Mouse (Mus musculus): ENCODE results near the gene Gm20708. TPM values are rescaled to one million over a fixed set of nuclear protein-coding genes. Genes with fewer than 3 reads are reported as not detected.

Gene Gm20708
- polyA plus RNA-seq, 1 experiment from 2014 or later: 0.36 TPM

DNA sequence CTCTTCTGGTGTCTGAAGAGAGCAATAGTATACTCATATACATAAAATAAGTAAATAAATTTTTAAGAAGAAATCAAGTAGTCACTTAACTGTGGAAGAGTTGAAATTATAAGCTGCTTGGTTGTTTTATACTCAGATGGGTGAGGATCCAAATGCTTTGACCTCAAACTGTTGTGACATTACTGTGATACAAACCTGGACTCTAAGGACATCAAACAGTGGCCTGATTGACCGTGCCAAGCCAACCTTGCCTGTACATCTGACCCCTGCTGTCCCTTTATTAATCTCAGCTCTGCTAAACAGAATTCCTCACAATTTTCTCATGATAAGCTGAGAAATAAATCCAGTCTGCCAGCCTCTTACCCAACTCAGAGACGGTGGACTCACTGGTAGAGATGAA, 36.2 kb downstream of the Gm20708 start:
- Histone ChIP-seq H3K27ac (no peak overlapping the region), H3K4me1 (peaks cover 25% of the 10 kb centered on the region), H3K9me3 (replicated peaks) (no peaks in the 10 kb centered on the region), H3K27me3 (no peaks in the 10 kb centered on the region), H3K4me2 (no peak overlapping the region), H3K9ac (no peak overlapping the region), H3K36me3 (ENCODE audit: poor library complexity, severe bottlenecking) (no peaks in the 10 kb centered on the region), H3K4me3 (no peak overlapping the region)
- WGBS: 74% methylated on average over 2 of the region's 2 CpGs
- ATAC-seq: no peak

DNA sequence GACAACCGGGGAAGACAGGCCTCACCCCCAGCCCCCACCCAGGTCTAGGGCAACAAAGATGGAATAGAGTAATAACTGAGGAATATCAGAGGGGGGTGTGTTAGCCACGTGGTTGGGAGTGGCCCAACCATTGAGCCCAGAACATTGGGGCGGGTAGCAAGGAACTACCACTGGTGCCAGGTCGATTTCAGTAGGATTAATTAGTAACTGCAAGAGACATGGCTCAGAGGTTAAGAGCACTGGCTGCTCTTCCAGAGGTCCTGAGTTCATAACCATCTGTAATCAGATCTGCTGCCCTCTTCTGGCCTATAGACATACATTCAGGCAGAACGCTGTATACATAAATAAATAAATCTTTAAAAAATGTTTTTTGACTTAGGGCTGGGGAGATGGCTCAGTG, 37.2 kb downstream of the Gm20708 start:
- no peak for ATAC-seq
- WGBS: 53% methylated on average over 5 of the region's 5 CpGs

DNA sequence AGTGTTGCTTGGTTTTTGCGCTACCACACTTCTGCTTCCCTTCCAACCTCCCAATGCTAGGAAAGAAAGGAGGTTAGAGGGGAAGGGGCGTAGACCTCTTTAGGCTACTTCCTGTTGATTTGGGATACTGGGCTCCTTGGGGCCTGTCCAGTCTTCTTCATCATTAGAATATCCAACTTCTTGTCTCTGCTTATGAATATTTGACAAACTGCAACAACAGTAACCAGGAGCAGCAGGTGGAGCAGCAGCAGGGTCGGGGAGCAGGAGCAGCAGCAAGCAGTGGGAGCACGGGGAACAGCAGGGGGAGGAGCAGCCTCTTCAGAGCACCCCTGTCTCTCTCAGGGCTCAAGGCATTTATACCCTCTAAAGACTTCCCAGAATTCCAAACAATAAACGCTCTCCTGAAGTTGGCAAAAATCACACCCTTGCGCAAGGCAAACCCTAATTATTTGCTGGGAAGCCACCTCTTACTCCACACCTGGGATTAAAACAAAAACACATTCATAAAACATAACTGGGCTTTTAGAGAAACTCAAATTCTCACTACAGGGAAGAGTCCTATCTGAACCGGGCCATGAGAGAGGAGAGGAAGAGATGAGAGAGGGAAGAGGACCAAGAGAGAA, 38.2 kb downstream of the Gm20708 start:
- Histone ChIP-seq H3K4me2 (peak overlapping the region; percentile 77), H3K27ac (peak overlapping the region; percentile 97), H3K9me3 (replicated peaks) (no peaks in the 10 kb centered on the region), H3K4me3 (no peak overlapping the region; the same call in 1 of the 2 replicates), H3K9ac (peak overlapping the region; percentile 80), H3K27me3 (no peaks in the 10 kb centered on the region), H3K36me3 (ENCODE audit: poor library complexity, severe bottlenecking) (peaks cover 12% of the 10 kb centered on the region), H3K4me1 (peaks cover 31% of the 10 kb centered on the region)
- WGBS: 81% methylated on average over 7 of the region's 7 CpGs
- ATAC-seq: no peak

More for the DNA sequence above, 37.2 kb downstream of the Gm20708 start:
- Histone ChIP-seq H3K4me3 (no peak overlapping the region), H3K9me3 (replicated peaks) (no peaks in the 10 kb centered on the region), H3K27me3 (no peaks in the 10 kb centered on the region), H3K4me2 (no peak overlapping the region), H3K27ac (no peak overlapping the region), H3K9ac (no peak overlapping the region), H3K36me3 (ENCODE audit: poor library complexity, severe bottlenecking) (peaks cover 6% of the 10 kb centered on the region; the same call in 1 of the 2 replicates), H3K4me1 (peaks cover 31% of the 10 kb centered on the region)

DNA sequence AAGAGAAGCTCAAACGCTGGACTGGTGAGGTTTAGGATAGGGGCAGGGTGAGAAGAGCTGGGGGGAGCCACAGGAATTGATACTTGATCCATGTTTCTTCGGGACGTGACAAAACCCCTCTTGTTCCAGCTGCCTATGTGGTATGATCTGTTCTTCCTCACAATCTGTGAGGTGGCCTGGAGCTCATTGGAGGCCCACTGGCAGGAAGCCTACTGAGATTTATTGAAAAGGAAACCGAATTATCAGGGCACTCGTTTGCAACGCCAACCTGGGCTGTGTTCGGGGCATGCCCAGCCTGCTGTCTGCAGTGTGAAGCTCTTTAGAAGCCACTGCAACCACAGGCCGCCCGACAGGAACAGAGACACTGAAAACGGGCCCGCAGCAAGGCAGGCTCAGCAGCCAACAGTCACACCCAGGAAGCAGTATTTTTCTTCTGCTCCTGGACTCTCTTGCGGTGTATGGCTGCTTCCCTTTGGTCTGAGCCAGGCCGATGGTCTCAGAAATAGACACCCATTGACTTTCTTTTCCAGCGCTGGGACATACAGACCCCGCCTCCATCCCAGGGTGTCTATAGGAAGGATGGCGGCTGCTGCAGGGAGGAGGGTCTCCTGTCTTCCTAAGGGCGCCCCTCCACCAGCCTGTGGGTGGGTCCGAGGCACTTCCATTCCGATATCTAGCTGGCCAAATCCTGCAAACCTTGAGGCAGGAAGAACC, 39.0 kb downstream of the Gm20708 start:
- Histone ChIP-seq H3K36me3 (ENCODE audit: poor library complexity, severe bottlenecking) (peaks cover 19% of the 10 kb centered on the region), H3K9me3 (replicated peaks) (no peaks in the 10 kb centered on the region), H3K4me3 (peak overlapping the region; percentile 54), H3K27ac (peak overlapping the region; percentile 97), H3K4me1 (peaks cover 31% of the 10 kb centered on the region), H3K4me2 (peak overlapping the region; percentile 77), H3K27me3 (no peaks in the 10 kb centered on the region), H3K9ac (peak overlapping the region; percentile 80)
- WGBS: 9% methylated on average over 19 of the region's 19 CpGs
- ATAC-seq: peak; percentile 89

DNA sequence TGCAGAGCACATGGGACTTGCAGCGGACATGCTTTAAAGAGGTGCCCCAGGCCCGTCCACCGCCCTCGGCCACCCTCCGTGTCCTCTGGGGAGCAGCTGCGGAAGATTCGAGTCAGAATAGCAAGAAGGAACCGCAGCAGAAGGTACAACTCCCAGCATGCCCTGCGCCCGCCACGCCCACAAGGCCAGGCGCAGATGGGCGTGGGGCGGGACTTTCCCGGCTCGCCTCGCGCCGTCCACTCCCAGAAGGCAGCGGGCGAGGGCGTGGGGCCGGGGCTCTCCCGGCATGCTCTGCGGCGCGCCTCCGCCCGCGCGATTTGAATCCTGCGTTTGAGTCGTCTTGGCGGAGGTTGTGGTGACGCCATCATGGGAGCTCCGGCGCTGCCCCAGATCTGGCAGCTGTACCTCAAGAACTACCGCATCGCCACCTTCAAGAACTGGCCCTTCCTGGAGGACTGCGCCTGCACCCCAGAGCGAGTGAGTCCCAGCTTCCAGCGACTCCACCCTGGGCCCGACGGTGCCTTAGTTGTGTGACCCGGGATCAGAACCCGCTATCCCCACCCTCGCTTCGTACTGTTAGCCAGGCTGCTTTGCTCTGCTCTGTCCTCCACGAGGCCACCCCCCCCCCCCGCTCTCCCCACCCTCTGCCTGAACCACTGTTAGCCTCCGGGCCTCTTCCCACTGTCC, 39.7 kb downstream of the Gm20708 start, which contains the start of gene Birc5:
Gene Birc5 (plus strand): TSS at position 267 of the 687 bp plus-strand sequence.
- H3K4me2 ChIP-seq: peak within 1 kb of the TSS; percentile 77
- H3K36me3 ChIP-seq (ENCODE audit: poor library complexity, severe bottlenecking): peaks cover 26% of the 10 kb centered on the region
- peak within 1 kb of the TSS; percentile 54 for H3K4me3 ChIP-seq
- no peaks in the 10 kb centered on the region for H3K27me3 ChIP-seq
- H3K9ac ChIP-seq: peak within 1 kb of the TSS; percentile 80
- ATAC-seq: peak; percentile 96
- H3K4me1 ChIP-seq: peaks cover 31% of the 10 kb centered on the region
- peak within 1 kb of the TSS; percentile 97 for H3K27ac ChIP-seq
- H3K9me3 ChIP-seq (replicated peaks): no peaks in the 10 kb centered on the region
- WGBS: 0% methylated on average over 51 of the region's 51 CpGs

DNA sequence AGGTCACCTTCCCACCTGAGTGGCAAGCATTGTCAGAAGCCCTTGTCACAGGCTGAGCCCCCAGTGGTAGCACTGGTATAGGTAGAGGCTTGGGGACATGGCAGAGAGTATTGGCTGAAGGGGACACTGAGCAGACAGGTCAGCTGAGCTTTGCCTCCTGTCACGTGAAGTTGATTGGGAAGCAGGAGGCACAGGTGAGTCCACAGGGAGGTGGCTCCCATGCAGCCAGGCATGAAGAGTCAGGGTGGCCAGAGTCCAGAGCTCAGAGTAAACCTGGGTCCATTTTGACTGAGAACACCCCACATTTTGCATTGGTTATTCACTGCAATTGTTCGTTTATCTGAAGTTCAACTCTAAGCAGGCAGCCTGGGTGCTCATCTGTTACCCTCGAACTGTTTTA, 43.4 kb downstream of the Gm20708 start:
- no peak overlapping the region for H3K4me2 ChIP-seq
- H3K36me3 ChIP-seq (ENCODE audit: poor library complexity, severe bottlenecking): peaks cover 58% of the 10 kb centered on the region
- no peak overlapping the region for H3K4me3 ChIP-seq
- H3K4me1 ChIP-seq: peaks cover 28% of the 10 kb centered on the region
- no peak overlapping the region for H3K27ac ChIP-seq
- 89% methylated on average over 3 of the region's 3 CpGs for WGBS
- H3K9ac ChIP-seq: no peak overlapping the region
- no peaks in the 10 kb centered on the region for H3K9me3 ChIP-seq (replicated peaks)
- ATAC-seq: no peak
- no peaks in the 10 kb centered on the region for H3K27me3 ChIP-seq

DNA sequence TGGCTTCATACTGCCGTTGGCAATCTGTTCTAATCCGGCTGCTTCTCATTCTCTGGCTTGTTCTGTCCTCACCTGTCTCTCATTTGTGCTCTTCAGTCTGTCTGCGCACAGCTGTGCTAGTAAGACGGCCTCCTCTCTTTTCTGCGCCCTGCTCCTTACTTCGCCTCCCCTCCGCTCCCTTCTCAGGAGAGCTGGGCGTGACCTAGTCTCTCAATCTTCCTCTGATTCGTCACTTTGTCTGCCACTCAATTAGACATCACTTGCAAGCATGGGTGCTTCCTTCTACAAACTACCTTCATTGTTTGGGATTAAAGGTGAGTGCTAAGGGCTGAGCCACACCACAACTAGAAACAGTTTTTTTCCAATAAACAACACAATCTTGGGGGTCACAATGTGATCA, 44.8 kb downstream of the Gm20708 start:
- H3K4me1 ChIP-seq: peaks cover 20% of the 10 kb centered on the region

DNA sequence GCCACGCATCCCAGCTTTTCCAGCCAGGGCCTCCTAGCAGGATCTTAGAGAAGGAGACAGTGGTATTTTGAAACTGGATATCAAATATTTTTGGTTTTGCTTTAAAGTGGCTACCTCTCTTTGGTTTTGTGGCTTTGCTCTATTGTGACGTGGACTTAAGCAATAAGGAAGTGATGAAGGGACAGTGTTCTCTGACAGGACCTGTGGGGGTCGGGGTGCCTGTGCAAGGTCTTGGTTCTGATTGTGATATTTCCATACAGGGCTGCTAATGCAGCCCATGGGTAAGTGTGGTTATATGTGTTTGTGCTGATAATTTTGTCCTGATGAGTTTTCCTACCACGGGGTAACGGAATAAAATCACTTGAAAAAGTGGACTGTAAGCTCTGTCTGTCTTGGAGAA, 45.9 kb downstream of the Gm20708 start:
- Histone ChIP-seq H3K4me2 (no peak overlapping the region), H3K27ac (no peak overlapping the region), H3K9me3 (replicated peaks) (no peaks in the 10 kb centered on the region), H3K4me1 (peaks cover 12% of the 10 kb centered on the region), H3K9ac (no peak overlapping the region), H3K27me3 (peaks cover 19% of the 10 kb centered on the region), H3K4me3 (no peak overlapping the region), H3K36me3 (ENCODE audit: poor library complexity, severe bottlenecking) (peaks cover 58% of the 10 kb centered on the region)
- ATAC-seq: no peak
- WGBS: 95% methylated on average over 5 of the region's 5 CpGs

More for the DNA sequence above, 44.8 kb downstream of the Gm20708 start:
- 91% methylated on average over 9 of the region's 9 CpGs for WGBS
- no peak for ATAC-seq
- Histone ChIP-seq H3K27ac (no peak overlapping the region), H3K9me3 (replicated peaks) (no peaks in the 10 kb centered on the region), H3K27me3 (peaks cover 7% of the 10 kb centered on the region; the same call in 1 of the 2 replicates), H3K4me2 (no peak overlapping the region), H3K9ac (no peak overlapping the region), H3K4me3 (no peak overlapping the region), H3K36me3 (ENCODE audit: poor library complexity, severe bottlenecking) (peaks cover 58% of the 10 kb centered on the region)

DNA sequence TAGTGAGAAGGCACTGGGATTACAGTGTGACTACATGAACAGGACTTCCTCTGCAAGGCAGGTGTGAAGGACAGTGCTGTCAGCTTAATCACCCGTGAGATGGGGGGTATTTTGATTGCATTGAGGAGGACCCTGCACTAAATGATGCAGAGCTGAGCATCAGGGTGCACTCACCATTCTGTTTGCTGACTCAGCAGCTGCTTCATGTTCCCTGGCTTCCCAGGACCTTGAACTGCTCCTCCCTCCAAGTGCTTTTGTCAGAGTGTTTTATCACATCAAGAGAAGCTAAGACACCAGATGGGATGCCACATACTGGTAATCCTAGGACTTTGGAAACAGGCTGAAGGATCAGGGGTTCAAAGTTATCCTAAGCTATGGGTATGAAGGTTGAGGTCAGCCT, 46.5 kb downstream of the Gm20708 start:
- Histone ChIP-seq H3K9ac (no peak overlapping the region; the same call in 1 of the 2 replicates), H3K27me3 (peaks cover 25% of the 10 kb centered on the region), H3K36me3 (ENCODE audit: poor library complexity, severe bottlenecking) (peaks cover 56% of the 10 kb centered on the region), H3K27ac (no peak overlapping the region), H3K4me3 (no peak overlapping the region), H3K9me3 (replicated peaks) (no peaks in the 10 kb centered on the region), H3K4me2 (no peak overlapping the region), H3K4me1 (peaks cover 10% of the 10 kb centered on the region; the same call in 1 of the 2 replicates)
- WGBS: 83% methylated on average over 1 of the region's 1 CpGs
- ATAC-seq: no peak

DNA sequence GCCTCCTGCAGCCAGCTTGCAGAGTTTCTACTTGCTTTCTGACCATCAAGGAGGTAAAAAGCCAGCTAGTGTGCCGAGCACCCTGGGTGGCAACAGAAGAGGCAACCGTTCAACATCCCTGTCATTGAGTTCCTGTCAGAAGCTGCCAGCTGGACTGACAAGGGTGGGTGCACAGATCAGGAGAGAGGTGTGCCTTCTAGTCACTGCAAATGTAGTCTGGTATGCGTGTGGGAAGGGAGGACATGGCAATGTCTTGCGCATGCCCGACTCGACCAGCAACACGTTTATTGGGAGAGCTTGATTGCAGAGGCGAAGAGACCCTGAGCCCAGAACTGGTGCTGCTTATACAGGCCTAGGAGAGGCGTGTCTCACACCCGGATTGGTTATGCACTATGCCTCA, 48.0 kb downstream of the Gm20708 start:
- H3K4me3 ChIP-seq: no peak overlapping the region
- H3K4me2 ChIP-seq: no peak overlapping the region
- H3K27me3 ChIP-seq: peaks cover 39% of the 10 kb centered on the region
- no peak overlapping the region for H3K27ac ChIP-seq
- WGBS: 91% methylated on average over 10 of the region's 10 CpGs
- H3K9me3 ChIP-seq (replicated peaks): no peaks in the 10 kb centered on the region
- H3K36me3 ChIP-seq (ENCODE audit: poor library complexity, severe bottlenecking): peaks cover 49% of the 10 kb centered on the region
- peaks cover 7% of the 10 kb centered on the region; the same call in 1 of the 2 replicates for H3K4me1 ChIP-seq
- H3K9ac ChIP-seq: no peak overlapping the region
- ATAC-seq: no peak

DNA sequence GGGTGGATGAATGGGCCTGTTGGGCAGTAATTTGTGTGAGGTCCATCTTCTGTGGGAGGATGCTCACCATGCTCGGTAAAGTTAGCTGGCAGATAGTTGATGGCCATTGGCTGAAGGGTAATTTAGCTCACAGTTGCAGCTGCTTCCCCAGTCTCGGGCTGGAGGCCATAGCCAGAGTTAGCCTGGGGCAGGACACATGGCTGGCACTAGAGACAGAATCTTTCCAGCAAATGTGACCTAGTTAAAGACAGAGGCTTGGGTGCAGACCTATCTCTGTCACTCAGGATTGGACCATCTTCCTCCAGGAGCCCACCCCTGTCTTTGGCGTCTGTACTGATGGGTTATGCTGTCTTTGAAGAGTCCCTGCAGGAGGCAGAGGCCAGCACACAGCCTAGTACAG, 48.9 kb downstream of the Gm20708 start:
- no peak for ATAC-seq
- peaks cover 39% of the 10 kb centered on the region for H3K27me3 ChIP-seq
- H3K27ac ChIP-seq: no peak overlapping the region
- H3K9me3 ChIP-seq (replicated peaks): no peaks in the 10 kb centered on the region
- H3K4me1 ChIP-seq: peaks cover 7% of the 10 kb centered on the region
- H3K4me2 ChIP-seq: no peak overlapping the region
- peaks cover 40% of the 10 kb centered on the region for H3K36me3 ChIP-seq (ENCODE audit: poor library complexity, severe bottlenecking)
- 66% methylated on average over 3 of the region's 3 CpGs for WGBS
- no peak overlapping the region for H3K9ac ChIP-seq
- H3K4me3 ChIP-seq: no peak overlapping the region

DNA sequence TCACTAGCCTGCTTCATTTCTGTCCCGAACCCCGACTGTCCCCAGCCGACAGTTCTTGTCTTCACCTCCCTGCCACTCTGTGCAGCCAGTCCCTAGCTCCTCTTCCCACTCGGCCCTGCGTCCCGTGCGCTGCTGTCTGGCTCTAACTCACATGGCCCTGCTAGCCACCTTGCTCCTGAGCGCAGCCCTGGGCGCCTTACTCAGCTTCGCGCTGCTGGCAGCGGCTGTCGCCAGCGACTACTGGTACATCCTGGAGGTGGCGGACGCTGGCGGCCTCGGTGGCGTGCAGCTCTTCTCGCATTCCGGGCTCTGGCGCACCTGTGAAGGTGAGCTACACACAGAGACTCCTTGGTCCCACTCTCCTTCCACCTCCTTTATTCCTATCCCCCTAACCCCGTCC, 51.1 kb downstream of the Gm20708 start, which contains the start of gene Tmem235:
Gene Tmem235 (plus strand): TSS at position 152 of the 400 bp plus-strand sequence.
- H3K27ac ChIP-seq: no peak within 1 kb of the TSS
- peaks cover 49% of the 10 kb centered on the region for H3K27me3 ChIP-seq
- H3K4me1 ChIP-seq: peaks cover 9% of the 10 kb centered on the region
- H3K36me3 ChIP-seq (ENCODE audit: poor library complexity, severe bottlenecking): peaks cover 21% of the 10 kb centered on the region
- peak within 1 kb of the TSS; percentile 18 for H3K9ac ChIP-seq
- no peaks in the 10 kb centered on the region for H3K9me3 ChIP-seq (replicated peaks)
- no peak within 1 kb of the TSS for H3K4me3 ChIP-seq
- no peak for ATAC-seq
- peak within 1 kb of the TSS; percentile 13; the same call in 1 of the 2 replicates for H3K4me2 ChIP-seq
- WGBS: 5% methylated on average over 23 of the region's 23 CpGs

Data from forebrain, embryonic 13.5 days (tissue).